Mouse (Mus musculus) heart, embryonic 11.5 days (tissue): Measurements from ENCODE around the gene Muc1. TPM values are rescaled to one million over a fixed set of nuclear protein-coding genes. Genes with fewer than 3 reads are reported as not detected.

Source experiments
- ATAC-seq: fragments of 200-750 bp; cut with Nextera tagmentation; replicated peaks from 2 replicates; pipeline ENCODE4 v1.8.0; 2017; ENCODE audit warnings: moderate library complexity; ENCODE audit not compliant: insufficient number of reproducible peaks, low FRiP score, low TSS enrichment
- H3K27ac ChIP-seq: fragments of 300-500 bp; sonication (generic); 2 replicates; pipeline ENCODE4 v1.5.1; 2014; ENCODE audit warnings: mild to moderate bottlenecking, low read depth, low read length
- H3K27me3 ChIP-seq: fragments of 300-500 bp; sonication (generic); 2 replicates; pipeline ENCODE4 v1.6.1; 2014; ENCODE audit warnings: mild to moderate bottlenecking, low read length, mixed read lengths; ENCODE audit not compliant: control insufficient read depth, insufficient read depth
- H3K36me3 ChIP-seq: fragments of 300-500 bp; sonication (generic); 2 replicates; pipeline ENCODE4 v1.6.1; 2014; ENCODE audit warnings: mild to moderate bottlenecking, low read length, moderate library complexity, mixed read lengths; ENCODE audit not compliant: control insufficient read depth, insufficient read depth
- H3K4me1 ChIP-seq: fragments of 300-500 bp; sonication (generic); 2 replicates; pipeline ENCODE4 v1.6.1; 2014; ENCODE audit warnings: low read length; ENCODE audit not compliant: control insufficient read depth, insufficient read depth
- H3K4me2 ChIP-seq: fragments of 300-500 bp; sonication (generic); 2 replicates; pipeline ENCODE4 v1.6.1; 2014; ENCODE audit warnings: mild to moderate bottlenecking, moderate library complexity
- H3K4me3 ChIP-seq: fragments of 300-500 bp; sonication (generic); 2 replicates; pipeline ENCODE4 v1.5.1; 2014; ENCODE audit warnings: low read depth, low read length
- H3K9ac ChIP-seq: fragments of 300-500 bp; sonication (generic); 2 replicates; pipeline ENCODE4 v1.6.1; 2014; ENCODE audit warnings: mild to moderate bottlenecking, low read depth, low read length, moderate library complexity
- H3K9me3 ChIP-seq: fragments of 300-500 bp; sonication (generic); replicated peaks from 2 replicates; pipeline ENCODE4 v1.6.1; 2016; ENCODE audit warnings: low read length; ENCODE audit not compliant: control insufficient read depth
- WGBS: fragments of 180-500 bp; shearing (Covaris S2); extraction: QIAGEN DNeasy Blood & Tissue Kit; methylation state at CpG from one replicate; pipeline ENCODE4 v1.1.7; 2014; ENCODE audit not compliant: insufficient replicate concordance; 5-methylcytosine and 5-hydroxymethylcytosine counted together
- polyA plus RNA-seq: library from polyadenylated mRNA; unstranded; fragments of >200 nt; fragmentation: Nextera tagmentation; extraction: Ambion mirVana; gene quantifications from 2 replicates; pipeline ENCODE4 v1.2.1, GENCODE M21; 2014

Muc1 gene
- polyA plus RNA-seq, 1 experiment from 2014 or later, result 0.53 TPM

DNA sequence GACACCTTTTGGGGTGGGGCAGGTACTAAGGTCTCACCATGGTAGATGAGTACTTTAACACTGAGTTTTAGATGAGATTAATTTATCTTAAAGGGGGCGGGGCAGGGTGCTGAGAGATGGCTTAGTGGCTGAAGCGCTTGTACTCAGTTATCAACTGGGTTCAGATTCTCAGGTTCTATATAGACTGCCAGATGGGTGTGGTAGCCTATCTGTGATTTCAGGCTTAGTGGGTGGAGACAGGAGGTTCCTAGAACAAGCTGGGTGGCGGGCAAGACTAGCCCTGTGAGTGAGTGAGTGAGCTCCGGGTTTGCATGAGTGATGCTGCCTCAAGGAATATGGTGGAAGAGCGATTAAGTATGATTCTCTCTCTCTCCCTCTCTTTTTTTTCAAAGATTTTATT, 26.1 kb downstream of the Muc1 start:
- 87% methylated on average over 5 of the region's 5 CpGs for WGBS
- Histone ChIP-seq H3K4me2 (no peak overlapping the region), H3K27me3 (no peaks in the 10 kb centered on the region; the same call in 1 of the 2 replicates), H3K27ac (no peak overlapping the region), H3K4me1 (peaks cover 18% of the 10 kb centered on the region), H3K4me3 (no peak overlapping the region), H3K9ac (no peak overlapping the region), H3K9me3 (no peaks in the 10 kb centered on the region), H3K36me3 (no peaks in the 10 kb centered on the region)
- no peak for ATAC-seq

GRCm38 (mm10) chr3:89256177-89256576, 27.3 kb downstream of the Muc1 start:
- no peak for ATAC-seq
- no peaks in the 10 kb centered on the region for H3K27me3 ChIP-seq
- H3K9me3 ChIP-seq, result no peaks in the 10 kb centered on the region
- no peak overlapping the region for H3K4me3 ChIP-seq
- WGBS, result 51% methylated on average over 5 of the region's 5 CpGs
- H3K4me2 ChIP-seq, result no peak overlapping the region
- peaks cover 8% of the 10 kb centered on the region for H3K4me1 ChIP-seq
- H3K9ac ChIP-seq, result no peak overlapping the region
- no peak overlapping the region for H3K27ac ChIP-seq
- H3K36me3 ChIP-seq, result no peaks in the 10 kb centered on the region

GRCm38 (mm10) chr3:89259076-89259475, 30.2 kb downstream of the Muc1 start, which contains the start of gene Dpm3:
Gene Dpm3 (plus strand): TSS chr3:89259358.
- Histone ChIP-seq H3K27ac (no peak within 1 kb of the TSS), H3K4me3 (no peak within 1 kb of the TSS), H3K9me3 (no peaks in the 10 kb centered on the region), H3K9ac (no peak within 1 kb of the TSS), H3K27me3 (no peaks in the 10 kb centered on the region), H3K4me2 (no peak within 1 kb of the TSS), H3K4me1 (no peaks in the 10 kb centered on the region), H3K36me3 (no peaks in the 10 kb centered on the region)
- ATAC-seq, result no peak
- WGBS, result 47% methylated on average over 7 of the region's 7 CpGs

- WGBS, result 75% methylated on average over 3 of the region's 3 CpGs
- ATAC-seq, result no peak
- H3K27me3 ChIP-seq, result no peaks in the 10 kb centered on the region
These were observed 31.4 kb downstream of the Muc1 start for GRCm38 (mm10) chr3:89260211-89260610.

GRCm38 (mm10) chr3:89262417-89262816, 33.6 kb downstream of the Muc1 start:
- Histone ChIP-seq H3K9ac (no peak overlapping the region), H3K9me3 (no peaks in the 10 kb centered on the region), H3K27me3 (no peaks in the 10 kb centered on the region), H3K4me2 (no peak overlapping the region), H3K4me3 (no peak overlapping the region), H3K4me1 (peaks cover 8% of the 10 kb centered on the region), H3K36me3 (no peaks in the 10 kb centered on the region), H3K27ac (no peak overlapping the region)
- ATAC-seq, result no peak
- 52% methylated on average over 10 of the region's 10 CpGs for WGBS

More at GRCm38 (mm10) chr3:89260211-89260610, 31.4 kb downstream of the Muc1 start:
- no peak overlapping the region for H3K4me2 ChIP-seq
- no peak overlapping the region for H3K27ac ChIP-seq
- H3K4me1 ChIP-seq, result no peaks in the 10 kb centered on the region
- no peak overlapping the region for H3K9ac ChIP-seq
- no peaks in the 10 kb centered on the region for H3K9me3 ChIP-seq
- no peak overlapping the region for H3K4me3 ChIP-seq
- H3K36me3 ChIP-seq, result no peaks in the 10 kb centered on the region

- WGBS, result under 1% methylated on average over 20 of the region's 20 CpGs
- ATAC-seq, result peak; percentile 72
- Histone ChIP-seq H3K9ac (peak overlapping the region; percentile 92), H3K9me3 (no peaks in the 10 kb centered on the region), H3K4me3 (peak overlapping the region; percentile 86), H3K36me3 (no peaks in the 10 kb centered on the region), H3K4me2 (peak overlapping the region; percentile 96), H3K4me1 (peaks cover 34% of the 10 kb centered on the region), H3K27me3 (no peaks in the 10 kb centered on the region), H3K27ac (peak overlapping the region; percentile 73)
These were observed 37.6 kb downstream of the Muc1 start for GRCm38 (mm10) chr3:89266439-89266893.

DNA sequence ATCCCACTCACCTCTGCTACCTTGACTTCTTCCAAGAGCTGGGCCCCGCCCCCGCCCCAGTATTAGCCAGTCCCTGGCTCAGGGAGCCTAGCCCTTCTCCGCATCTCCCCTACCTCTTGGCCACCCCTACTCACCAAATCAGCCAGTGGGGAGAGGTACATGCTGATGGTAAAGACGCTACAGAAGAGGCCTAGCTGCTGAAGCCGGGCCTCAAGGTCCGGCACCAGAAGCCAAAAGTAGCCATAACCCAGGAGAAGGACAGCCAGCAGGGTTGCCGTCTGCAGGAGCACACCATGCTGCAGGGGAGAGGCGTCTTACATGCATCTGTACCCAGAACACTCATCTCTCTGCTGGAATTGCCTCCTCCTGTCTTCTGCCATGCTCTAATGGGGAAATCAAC, 40.1 kb downstream of the Muc1 start:
- 50% methylated on average over 8 of the region's 8 CpGs for WGBS
- no peaks in the 10 kb centered on the region for H3K9me3 ChIP-seq
- no peak overlapping the region for H3K4me3 ChIP-seq
- H3K4me2 ChIP-seq, result peak overlapping the region; percentile 89
- H3K27me3 ChIP-seq, result no peaks in the 10 kb centered on the region
- no peak overlapping the region for H3K27ac ChIP-seq
- ATAC-seq, result no peak
- peaks cover 4% of the 10 kb centered on the region; the same call in 1 of the 2 replicates for H3K36me3 ChIP-seq
- H3K4me1 ChIP-seq, result peaks cover 34% of the 10 kb centered on the region
- H3K9ac ChIP-seq, result no peak overlapping the region; the same call in 1 of the 2 replicates

DNA sequence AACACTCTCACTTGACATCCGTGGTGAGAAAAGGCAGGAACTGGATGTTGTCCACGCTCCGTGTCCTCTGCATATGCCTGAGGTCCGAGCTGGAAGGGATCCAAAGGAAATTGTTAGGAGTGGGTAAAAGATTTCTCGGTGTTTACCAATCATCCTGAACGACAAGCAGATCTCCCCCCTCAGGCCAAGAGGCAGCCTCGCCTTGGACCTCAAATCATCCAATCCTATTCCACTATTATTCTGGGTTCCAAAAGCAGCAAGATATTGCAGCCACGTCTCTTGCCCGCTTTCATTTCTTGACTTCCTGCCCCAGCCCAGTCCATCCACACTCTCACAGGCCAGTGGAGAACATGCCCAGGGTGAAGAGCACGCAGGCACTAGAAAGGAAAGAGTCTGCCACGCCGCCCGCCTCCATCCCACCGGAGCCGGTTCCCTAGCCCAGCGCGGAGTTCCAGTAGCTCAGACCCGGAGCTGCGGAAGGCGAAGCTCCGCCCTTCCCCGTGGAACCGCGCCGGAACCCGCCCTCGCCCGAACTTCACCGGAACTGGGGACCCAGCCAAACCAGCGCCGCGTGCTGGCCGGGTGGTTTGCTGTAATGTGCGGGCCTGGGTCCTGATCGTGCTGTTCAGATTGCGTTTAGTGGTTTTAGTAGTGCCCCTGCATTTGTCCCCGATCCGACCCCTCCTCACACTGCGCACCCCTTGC, 41.3 kb downstream of the Muc1 start, which contains the start of gene Slc50a1:
Slc50a1 (minus strand) TSS at position 520 of the 705 bp plus-strand sequence.
- H3K36me3 ChIP-seq, result peaks cover 7% of the 10 kb centered on the region; the same call in 1 of the 2 replicates
- peak within 1 kb of the TSS; percentile 81 for H3K9ac ChIP-seq
- peak within 1 kb of the TSS; percentile 89 for H3K4me2 ChIP-seq
- peak within 1 kb of the TSS; percentile 67 for H3K4me3 ChIP-seq
- H3K27me3 ChIP-seq, result no peaks in the 10 kb centered on the region
- ATAC-seq, result peak; percentile 61
- WGBS, result 3% methylated on average over 39 of the region's 39 CpGs
- H3K27ac ChIP-seq, result peak within 1 kb of the TSS; percentile 75
- no peaks in the 10 kb centered on the region for H3K9me3 ChIP-seq
- H3K4me1 ChIP-seq, result peaks cover 34% of the 10 kb centered on the region
